Mouse (Mus musculus) G1E (cell line): ENCODE measurements around the gene Tmem63b. TPM values are rescaled to one million over a fixed set of nuclear protein-coding genes. Genes with fewer than 3 reads are reported as not detected.

Source experiments
- ATAC-seq: 2 replicates; pipeline ENCODE4 v1.8.0; 2016; ENCODE audit warnings: mild to moderate bottlenecking; ENCODE audit not compliant: insufficient number of reproducible peaks, poor library complexity, low FRiP score, severe bottlenecking; ENCODE audit errors: extremely low read depth
- DNase-seq: peaks from one replicate; pipeline ENCODE4 v3.0.0; 2012; ENCODE audit warnings: low spot score
- H3K27me3 ChIP-seq: 2 replicates; pipeline ENCODE4 v1.6.1; 2012; ENCODE audit warnings: mild to moderate bottlenecking, low read length, inconsistent platforms; ENCODE audit not compliant: insufficient read depth
- H3K36me3 ChIP-seq: replicated peaks from 2 replicates; pipeline ENCODE3; 2012; ENCODE audit warnings: mild to moderate bottlenecking, inconsistent platforms
- H3K4me1 ChIP-seq: 2 replicates; pipeline ENCODE4 v1.6.1; 2012; ENCODE audit warnings: low read depth, low read length, inconsistent platforms, mixed read lengths; ENCODE audit not compliant: insufficient read depth
- H3K4me3 ChIP-seq: 2 replicates; pipeline ENCODE4 v1.5.1; 2012; ENCODE audit warnings: low read depth, mild to moderate bottlenecking, inconsistent platforms, low read length, moderate library complexity, mixed read lengths
- H3K9me3 ChIP-seq: replicated peaks from 2 replicates; pipeline ENCODE4 v1.6.1; 2012; ENCODE audit warnings: inconsistent platforms
- CTCF ChIP-seq: IDR thresholded peaks from 2 replicates; pipeline ENCODE4 v1.5.1; 2012; ENCODE audit warnings: low read depth, low read length, inconsistent platforms, mixed read lengths
- GATA1 ChIP-seq: IDR thresholded peaks from 2 replicates; pipeline ENCODE4 v1.6.1; 2012; ENCODE audit warnings: borderline replicate concordance, low read length, inconsistent platforms, mixed read lengths
- GATA2 ChIP-seq: IDR thresholded peaks from 2 replicates; pipeline ENCODE4 v1.6.1; 2012; ENCODE audit warnings: low read depth, low read length, inconsistent platforms, borderline replicate concordance
- POLR2AphosphoS5 ChIP-seq: IDR thresholded peaks from 2 replicates; pipeline ENCODE4 v1.6.1; 2012; ENCODE audit warnings: low read depth, low read length, inconsistent platforms; ENCODE audit not compliant: insufficient replicate concordance
- TAL1 ChIP-seq: conservative IDR thresholded peaks from 2 replicates; pipeline ENCODE4 v1.6.1; 2012; ENCODE audit warnings: low read depth, low read length, inconsistent platforms, mixed read lengths
- polyA plus RNA-seq: library from polyadenylated mRNA; stranded (reverse); fragments of >175 nt; gene quantifications from 2 replicates; pipeline ENCODE4 v1.2.3, GENCODE M21; 2012
- total RNA-seq, 2 experiments: library from RNA; stranded (forward) in 1 of 2; stranded (reverse) in 1 of 2; fragments of 200-1000 nt in 1 of 2; fragments of >200 nt in 1 of 2; fragmentation: Nextera tagmentation in 1 of 2; gene quantifications; 2 replicates each; pipeline ENCODE4 v1.2.3; 2014 to 2017

Tmem63b gene
- total and polyA plus RNA-seq, 3 experiments = 9.9 to 25.0 (median 21.6) TPM

GRCm38 (mm10) chr17:45653233-45653632, 33.5 kb downstream of the Tmem63b start:
- TF ChIP-seq GATA1 (no peak), TAL1 (no peak), GATA2 (no peak), CTCF (no peak)
- H3K27me3 ChIP-seq = peaks cover 24% of the 10 kb centered on the region
- H3K4me1 ChIP-seq = peaks cover 13% of the 10 kb centered on the region
- no peaks in the 10 kb centered on the region for H3K36me3 ChIP-seq
- ATAC-seq (no peak), DNase-seq (no peak)
- H3K9me3 ChIP-seq = no peaks in the 10 kb centered on the region
- H3K4me3 ChIP-seq = no peak overlapping the region; the same call in 1 of the 2 replicates

GRCm38 (mm10) chr17:45644185-45644584, 42.5 kb downstream of the Tmem63b start:
- Histone ChIP-seq H3K9me3 (peaks cover 4% of the 10 kb centered on the region; the same call in 1 of the 2 replicates), H3K27me3 (peaks cover 31% of the 10 kb centered on the region), H3K4me3 (no peak overlapping the region), H3K36me3 (no peaks in the 10 kb centered on the region), H3K4me1 (peaks cover 7% of the 10 kb centered on the region)
- TF ChIP-seq GATA1 (no peak), POLR2AphosphoS5 (no peak), CTCF (no peak), GATA2 (no peak), TAL1 (no peak)
- DNase-seq (no peak), ATAC-seq (no peak)

- ATAC-seq (no peak; the same call in 1 of the 2 replicates), DNase-seq (peak; percentile 50)
- H3K4me3 ChIP-seq = peak overlapping the region; percentile 16; the same call in 1 of the 2 replicates
These were observed 44.0 kb downstream of the Tmem63b start for GRCm38 (mm10) chr17:45642701-45643100.

GRCm38 (mm10) chr17:45641981-45642380, 44.7 kb downstream of the Tmem63b start:
- no peaks in the 10 kb centered on the region for H3K36me3 ChIP-seq
- TF ChIP-seq GATA1 (no peak), CTCF (no peak), POLR2AphosphoS5 (no peak), GATA2 (no peak), TAL1 (no peak)
- DNase-seq (no peak), ATAC-seq (no peak)
- H3K27me3 ChIP-seq = peaks cover 38% of the 10 kb centered on the region
- H3K9me3 ChIP-seq = peaks cover 4% of the 10 kb centered on the region; the same call in 1 of the 2 replicates
- H3K4me3 ChIP-seq = no peak overlapping the region
- H3K4me1 ChIP-seq = peaks cover 10% of the 10 kb centered on the region

More at GRCm38 (mm10) chr17:45642701-45643100, 44.0 kb downstream of the Tmem63b start:
- H3K27me3 ChIP-seq = peaks cover 38% of the 10 kb centered on the region
- no peaks in the 10 kb centered on the region for H3K36me3 ChIP-seq
- TF ChIP-seq TAL1 = no peak
- peak; percentile 61; the same call in 1 of the 2 replicates for TF ChIP-seq CTCF
- H3K4me1 ChIP-seq = peaks cover 10% of the 10 kb centered on the region
- peaks cover 4% of the 10 kb centered on the region; the same call in 1 of the 2 replicates for H3K9me3 ChIP-seq

- no peak for DNase-seq
- H3K36me3 ChIP-seq = no peaks in the 10 kb centered on the region
- peaks cover 10% of the 10 kb centered on the region for H3K4me1 ChIP-seq
- peaks cover 42% of the 10 kb centered on the region for H3K27me3 ChIP-seq
- no peak for ATAC-seq
- H3K4me3 ChIP-seq = no peak overlapping the region
- no peaks in the 10 kb centered on the region for H3K9me3 ChIP-seq
- TF ChIP-seq CTCF (no peak), POLR2AphosphoS5 (no peak), GATA2 (no peak)
These were observed 48.0 kb downstream of the Tmem63b start for GRCm38 (mm10) chr17:45638596-45639295.

GRCm38 (mm10) chr17:45634033-45634432, 52.7 kb downstream of the Tmem63b start:
- ATAC-seq (no peak), DNase-seq (no peak)
- Histone ChIP-seq H3K36me3 (no peaks in the 10 kb centered on the region), H3K9me3 (no peaks in the 10 kb centered on the region), H3K27me3 (peaks cover 40% of the 10 kb centered on the region), H3K4me1 (peaks cover 27% of the 10 kb centered on the region), H3K4me3 (no peak overlapping the region)
- TF ChIP-seq CTCF (no peak), GATA1 (no peak), POLR2AphosphoS5 (no peak), TAL1 (no peak), GATA2 (no peak)

GRCm38 (mm10) chr17:45631940-45632339, 54.8 kb downstream of the Tmem63b start:
- Histone ChIP-seq H3K36me3 (no peaks in the 10 kb centered on the region), H3K9me3 (no peaks in the 10 kb centered on the region), H3K27me3 (peaks cover 37% of the 10 kb centered on the region), H3K4me3 (no peak overlapping the region), H3K4me1 (peaks cover 41% of the 10 kb centered on the region)
- ATAC-seq (no peak), DNase-seq (no peak)
- TF ChIP-seq TAL1 = no peak
- TF ChIP-seq POLR2AphosphoS5 = no peak
- no peak for TF ChIP-seq GATA2
- no peak for TF ChIP-seq GATA1
- TF ChIP-seq CTCF = no peak
